Mouse (Mus musculus) liver, embryonic 14.5 days (tissue): Measurements from ENCODE around the gene Kcna2.

Experiments used
- CTCF ChIP-seq: IDR thresholded peaks from 2 replicates; pipeline ENCODE4 v1.5.1; 2016; ENCODE audit warnings: antibody characterized with exemption, low read depth, control low read depth
- EP300 ChIP-seq: IDR thresholded peaks from 2 replicates; pipeline ENCODE4 v1.6.1; 2016; ENCODE audit warnings: antibody characterized with exemption, low read depth

DNA sequence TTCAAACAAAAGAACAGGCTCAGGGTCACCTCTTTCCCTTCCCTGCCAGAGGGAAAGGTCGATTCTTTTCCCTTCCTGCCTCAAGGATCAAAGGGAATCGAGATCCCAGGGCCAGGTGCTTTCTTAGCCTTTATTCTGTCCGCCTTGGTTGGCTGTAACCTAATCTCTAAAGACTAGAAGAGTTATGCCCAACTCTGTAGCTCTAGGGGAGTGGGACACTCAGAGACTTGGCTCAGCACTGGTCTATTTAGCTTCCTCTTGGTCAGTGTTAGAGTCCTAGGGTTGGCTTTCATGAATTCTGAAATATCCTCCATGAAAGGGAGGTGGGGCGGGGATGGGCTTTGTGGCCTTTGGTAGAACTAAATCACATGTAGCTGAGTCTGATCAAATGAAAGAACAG, 11.6 kb downstream of the Kcna2 start:
- no peak for TF ChIP-seq CTCF
- no peak for TF ChIP-seq EP300
